Mouse (Mus musculus) adipocyte (in vitro differentiated cells): Measurements from ENCODE around the gene Olfr1322.

Experiments
- DNase-seq: peaks from one replicate; pipeline ENCODE4 v3.0.0-alpha.2; 2016; ENCODE audit warnings: low spot score

Olfr1322 gene

DNA sequence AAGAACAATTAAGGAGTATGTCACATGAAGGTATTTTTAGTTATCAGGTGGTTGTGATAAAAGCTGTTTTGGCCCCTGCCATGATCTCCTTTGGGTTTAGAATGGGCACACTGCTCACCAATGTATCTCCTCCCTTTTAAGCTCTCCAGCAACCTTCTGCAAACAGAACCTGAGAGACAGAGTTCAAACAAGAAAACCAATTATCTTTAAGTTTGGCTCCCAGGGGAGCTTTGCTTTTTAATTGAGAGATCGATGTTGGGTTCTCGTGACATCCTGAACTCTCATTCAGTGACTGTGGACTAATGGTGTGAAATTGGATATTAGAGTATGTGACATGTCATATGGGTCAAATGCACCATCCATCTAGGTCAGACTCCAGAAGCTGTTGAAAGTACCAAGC, at the start of gene Olfr1322:
TSS of gene Olfr1322 (minus strand) at position 101 of the 400 bp plus-strand sequence.
- DNase-seq = no peak

DNA sequence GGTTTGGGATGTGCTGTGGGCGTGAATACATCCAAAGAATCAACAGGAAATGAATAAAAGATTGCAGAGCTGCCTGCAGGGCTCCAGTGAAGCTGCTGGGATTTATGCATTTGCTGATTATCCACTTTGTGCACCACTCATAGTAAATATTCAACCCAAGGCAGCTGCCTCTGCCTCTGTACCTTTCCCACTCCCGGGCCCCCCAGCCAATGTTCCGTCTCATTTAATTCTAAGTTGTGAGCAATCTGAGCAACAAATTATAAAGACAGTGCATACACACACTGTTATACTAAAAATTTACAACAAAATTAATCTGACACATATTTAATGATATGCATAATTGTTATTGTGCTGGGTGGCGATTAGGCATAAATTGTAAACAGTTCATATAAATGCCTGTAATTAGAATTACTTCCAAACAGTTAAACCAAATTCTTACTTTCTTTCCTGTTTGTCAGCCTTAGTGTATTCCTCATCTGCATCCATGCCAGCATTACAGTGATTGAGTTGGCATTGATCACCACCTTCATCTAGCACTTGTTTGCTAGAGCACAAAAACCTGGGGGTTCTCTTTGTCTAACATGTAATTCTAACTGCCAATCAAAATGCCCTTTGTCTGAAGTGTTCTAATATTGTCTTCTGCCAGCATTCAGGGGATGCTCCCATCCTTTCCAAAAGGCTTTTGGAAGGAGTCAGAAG, 13.5 kb downstream of the Olfr1322 start:
- DNase-seq = no peak
